Mouse (Mus musculus) naive thymus-derived CD4-positive, alpha-beta T cell, adult 2 months (primary cell): Measurements from ENCODE around the gene Gm10424.
"Not testable (repeated sequence)": the region's sequence is repeated elsewhere in the genome, so short reads cannot be mapped to it uniquely, and the experiment has no call there.

Experiments used
- DNase-seq: peaks from one replicate; pipeline ENCODE4 v3.0.0-alpha.2; 2011; ENCODE audit warnings: low read depth

Gene Gm10424

GRCm38 (mm10) chr5:95272668-95273067 lies at the start of gene Gm10424:
Gene Gm10424 (minus strand): TSS chr5:95272768.
- not testable (repeated sequence) for DNase-seq

GRCm38 (mm10) chr5:95305611-95306010 lies 33.0 kb upstream of the Gm10424 start, which contains the start of gene Gm3259:
Gene Gm3259 (plus strand): TSS chr5:95305911.
- not testable (repeated sequence) for DNase-seq
